Mouse (Mus musculus): Measurements from ENCODE around the gene Usp27x. TPM values are rescaled to one million over a fixed set of nuclear protein-coding genes. Genes with fewer than 3 reads are reported as not detected.
A peak's percentile ranks its signal among the peaks of the same experiment; 100 is the strongest.

Usp27x gene
- 10 to 100 TPM; 14.0 to 14.9 TPM for total RNA-seq (2021)
- long read RNA-seq, transcript Usp27x-201 (1 exons, 3,240 nt) = major isoform, 37 of 37 reads
- long read RNA-seq, partial matches to known transcripts = 0 of 37 reads
- long read RNA-seq, other reads (novel, unspliced or antisense) = 0 of 37 reads

DNA sequence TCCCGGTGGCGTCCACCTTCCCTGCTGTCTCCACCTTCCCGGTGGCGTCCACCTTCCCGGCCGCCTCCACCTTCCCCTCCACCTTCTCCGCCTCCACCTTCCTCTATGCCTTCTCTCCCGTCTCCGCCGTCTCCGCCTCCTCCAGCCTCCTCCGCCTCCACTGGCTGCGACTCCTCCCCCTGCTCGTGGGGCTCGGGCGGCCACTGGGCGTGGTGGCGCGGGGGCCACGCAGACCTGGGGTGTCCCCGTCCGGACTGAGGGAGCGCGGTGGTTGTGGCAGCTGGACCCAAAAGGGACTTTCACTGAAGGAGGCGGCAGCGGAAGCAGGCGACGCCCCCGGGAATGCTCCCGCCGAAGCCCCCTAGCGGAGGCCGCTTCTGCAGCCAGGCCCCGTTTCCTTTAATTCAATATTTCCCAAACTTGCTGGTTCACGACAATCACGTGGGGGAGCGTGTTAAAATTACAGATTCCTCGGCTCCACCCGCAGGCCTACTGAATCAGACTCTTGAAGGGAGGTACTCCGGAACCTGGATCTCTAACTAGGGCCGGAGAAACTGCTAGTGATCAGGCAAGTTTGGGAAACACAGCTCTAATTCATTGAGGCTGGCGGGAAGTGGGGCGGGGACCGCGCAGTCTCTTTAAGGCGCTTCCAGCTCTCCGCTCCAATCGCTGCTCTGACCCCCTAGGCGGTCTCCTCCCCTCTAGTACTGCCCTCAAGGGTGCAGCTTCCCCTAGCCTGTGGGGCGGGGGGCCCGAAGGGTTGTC, at the start of gene Usp27x:
TSS of gene Usp27x (minus strand) at position 115 of the 765 bp plus-strand sequence.
- peak; percentile 65 to 72 for DNase-seq (ENCODE audit: low spot score in 2 of 2)

DNA sequence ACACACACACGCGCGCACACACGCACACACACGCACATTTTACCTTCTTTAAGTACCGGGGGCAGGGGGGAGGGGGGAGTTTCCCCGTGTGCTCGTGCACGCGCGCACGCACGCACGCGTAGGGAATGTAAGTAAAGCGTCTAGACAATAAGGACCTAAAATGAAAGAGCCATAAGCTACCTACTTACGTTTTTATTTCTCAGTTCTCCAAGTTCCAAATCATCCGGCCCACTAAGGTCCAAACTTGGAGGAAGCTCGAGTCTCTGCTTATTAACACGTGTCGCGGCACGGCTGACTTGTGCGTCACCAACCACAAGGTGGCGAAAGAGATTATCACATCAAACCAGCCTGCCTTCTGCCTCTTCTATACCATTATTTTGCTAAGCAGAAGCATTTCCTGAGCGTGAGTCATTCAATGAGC, 47.1 kb upstream of the Usp27x start:
- DNase-seq (ENCODE audit: low spot score in 2 of 2) = peak; percentile 72 to 76

DNA sequence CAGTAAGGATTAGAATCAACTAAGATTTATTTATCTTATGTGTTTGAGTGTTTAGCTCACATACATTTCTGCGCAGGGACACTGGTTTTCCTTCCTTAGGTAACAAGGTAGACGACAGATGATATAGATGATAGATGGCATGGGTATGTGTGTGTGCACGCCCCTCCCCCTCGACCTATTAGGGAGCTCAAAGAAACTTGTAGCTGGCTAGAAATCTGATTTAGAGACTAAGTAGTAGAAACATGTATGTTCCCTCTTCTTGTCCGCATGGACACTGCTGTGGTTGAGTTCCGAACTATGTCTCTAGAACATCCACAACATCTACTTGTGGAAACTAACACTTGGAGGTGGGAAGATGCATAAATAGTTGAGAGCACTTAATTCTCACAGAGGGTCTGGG, 46.5 kb upstream of the Usp27x start:
- DNase-seq (ENCODE audit: low spot score in 2 of 2) = no peak

DNA sequence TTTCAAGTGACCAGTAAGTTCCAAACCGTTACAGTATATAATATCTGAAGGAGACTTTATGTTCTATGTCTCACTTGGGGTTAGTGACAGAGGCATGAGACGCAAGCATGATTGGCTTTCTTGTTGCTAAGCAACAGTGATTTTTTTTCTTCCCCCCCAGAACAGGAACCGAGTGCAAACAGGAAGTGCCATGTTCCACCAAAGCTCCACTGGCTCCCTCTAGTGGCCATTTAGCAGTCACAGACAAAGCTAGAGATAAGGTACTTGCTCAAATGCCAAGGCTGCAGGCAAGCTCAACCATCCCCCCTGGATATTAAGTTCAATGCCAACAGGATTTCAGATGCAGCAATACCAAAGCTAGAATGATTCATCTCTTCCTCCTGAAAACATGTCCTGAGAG, 45.4 kb upstream of the Usp27x start:
- DNase-seq (ENCODE audit: low spot score in 2 of 2) = peak; percentile 64 to 70

DNA sequence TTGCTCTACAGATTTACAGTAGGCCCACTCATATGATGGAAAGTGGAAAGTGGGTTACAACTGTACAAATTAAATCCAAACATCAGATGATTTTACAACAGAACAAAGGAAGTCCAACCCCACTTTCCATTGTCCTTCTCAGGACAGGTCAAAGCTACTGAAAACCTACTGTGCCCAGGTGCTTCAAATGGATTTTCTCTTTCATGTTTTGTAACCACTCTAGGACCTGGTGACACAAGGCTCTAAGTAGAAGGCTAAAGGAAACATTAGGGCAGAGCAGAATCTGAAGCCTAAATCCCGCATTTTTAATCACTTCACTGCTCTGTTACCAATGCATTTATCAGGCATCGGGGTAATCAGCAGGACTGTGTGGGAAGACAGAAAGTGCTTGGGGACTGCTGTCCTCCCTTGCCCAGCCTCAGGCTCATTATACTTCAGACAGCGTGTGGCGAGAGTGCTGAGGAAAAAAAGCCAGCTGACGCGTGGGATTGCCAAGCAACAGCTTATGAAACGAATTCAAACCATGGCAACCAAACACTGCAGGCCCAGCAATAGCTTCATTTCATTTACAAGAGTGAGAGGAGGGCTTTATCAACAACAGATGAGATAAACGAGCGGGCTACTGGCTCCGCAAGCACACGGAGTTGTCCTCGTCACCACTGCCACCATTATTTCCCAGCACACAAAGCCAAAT, 40.7 kb upstream of the Usp27x start:
- DNase-seq (ENCODE audit: low spot score in 2 of 2) = peak; percentile 65 to 69

DNA sequence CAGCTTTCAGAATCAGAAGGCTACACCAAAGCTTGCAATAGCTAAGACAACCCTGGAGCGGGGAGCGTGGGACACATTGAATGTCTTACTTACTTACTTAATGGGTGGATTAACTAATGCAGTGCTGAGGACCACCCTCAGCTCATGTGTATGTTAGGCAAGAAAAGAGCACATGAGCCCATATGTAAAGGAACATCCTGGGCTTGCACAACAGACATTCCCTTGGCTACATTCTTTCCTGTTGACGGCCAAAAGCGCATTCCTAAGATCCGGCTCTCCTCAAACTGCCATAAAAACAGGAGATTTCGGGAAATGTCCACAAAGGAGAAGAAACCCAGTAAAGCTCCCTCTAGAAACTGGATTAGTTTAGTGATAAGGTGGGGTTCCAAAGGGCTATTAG, 39.7 kb upstream of the Usp27x start:
- DNase-seq (ENCODE audit: low spot score in 2 of 2) = no peak

DNA sequence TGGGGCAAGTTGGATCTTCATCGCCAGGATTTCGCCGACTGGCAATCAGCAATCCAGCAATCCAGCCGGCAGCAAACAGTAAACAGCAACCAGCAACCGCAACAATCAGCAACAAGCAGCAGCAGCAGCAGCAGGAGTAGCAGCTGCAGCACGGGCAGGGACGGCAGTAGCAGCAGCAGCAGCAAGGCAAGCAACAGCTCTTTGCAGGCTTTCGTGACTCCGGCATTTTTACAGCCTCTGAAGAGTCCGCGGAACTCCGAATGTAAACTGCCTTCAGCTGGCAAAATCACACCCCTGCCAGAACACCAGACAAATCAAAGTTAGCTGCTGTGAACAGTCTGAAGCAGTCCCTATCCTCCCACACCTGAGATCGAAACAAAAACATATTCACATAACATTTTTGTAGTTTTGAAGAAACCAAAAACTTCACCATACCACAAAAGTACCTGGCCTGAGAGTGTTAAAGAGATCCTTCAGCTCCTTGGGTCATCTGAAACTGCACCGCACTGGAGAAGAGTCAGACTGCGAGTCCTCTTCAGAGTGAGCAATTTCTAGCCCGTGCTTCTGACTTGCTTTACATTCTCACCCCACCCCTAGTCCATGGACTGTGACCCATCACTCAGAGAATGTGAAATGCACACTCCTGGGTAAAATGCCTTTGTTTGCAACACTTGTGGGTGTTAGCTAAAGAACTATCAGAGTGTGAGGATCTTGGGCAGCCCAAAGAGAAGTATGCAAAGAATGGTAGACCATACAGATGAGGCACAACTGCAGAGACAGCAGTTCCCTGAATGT, 36.8 kb upstream of the Usp27x start:
- no peak for DNase-seq (ENCODE audit: low spot score in 2 of 2)

DNA sequence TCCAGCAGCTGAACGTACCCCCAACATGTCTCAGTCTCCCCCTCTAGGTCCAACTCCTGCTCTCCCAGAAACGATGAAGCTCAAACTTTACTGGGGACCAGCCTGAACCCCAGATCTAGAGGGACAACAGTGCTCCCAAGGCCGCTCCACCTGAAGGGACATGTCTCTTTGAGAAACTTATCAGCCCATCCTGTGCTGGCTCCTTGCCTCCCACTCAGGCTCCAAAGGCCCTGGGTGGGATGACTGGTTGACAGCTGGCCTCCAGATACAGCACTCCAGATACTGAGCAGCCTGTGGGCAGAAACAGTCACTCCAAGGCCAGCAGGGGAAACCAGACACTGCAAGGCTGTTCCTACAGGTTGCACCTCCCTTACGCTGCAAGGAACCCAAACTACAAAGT, 956 bp upstream of the Usp27x start:
- peak in 1 of 2 experiments; percentile 6 for DNase-seq (ENCODE audit: low spot score in 2 of 2)

DNA sequence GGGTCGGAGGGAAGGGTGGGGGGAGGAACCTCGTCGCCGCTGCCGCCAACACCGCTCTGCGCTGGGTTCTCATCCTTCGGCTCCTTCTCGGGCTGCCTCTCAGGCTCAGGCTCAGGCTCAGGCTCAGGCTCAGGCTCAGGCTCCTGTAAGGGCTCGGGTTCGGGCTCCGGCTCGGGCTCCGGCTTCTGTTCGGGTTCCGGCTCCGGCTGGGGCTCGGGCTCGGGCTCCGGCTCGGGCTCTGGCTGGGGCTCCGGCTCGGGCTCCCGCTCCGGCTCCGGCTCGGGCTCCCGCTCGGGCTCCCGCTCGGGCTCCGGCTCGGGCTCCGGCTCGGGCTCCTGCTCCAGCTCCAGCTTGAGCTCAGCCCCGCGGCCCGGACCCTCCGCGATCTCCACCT, 311 bp downstream of the Usp27x start:
- no peak for DNase-seq (ENCODE audit: low spot score in 2 of 2)

DNA sequence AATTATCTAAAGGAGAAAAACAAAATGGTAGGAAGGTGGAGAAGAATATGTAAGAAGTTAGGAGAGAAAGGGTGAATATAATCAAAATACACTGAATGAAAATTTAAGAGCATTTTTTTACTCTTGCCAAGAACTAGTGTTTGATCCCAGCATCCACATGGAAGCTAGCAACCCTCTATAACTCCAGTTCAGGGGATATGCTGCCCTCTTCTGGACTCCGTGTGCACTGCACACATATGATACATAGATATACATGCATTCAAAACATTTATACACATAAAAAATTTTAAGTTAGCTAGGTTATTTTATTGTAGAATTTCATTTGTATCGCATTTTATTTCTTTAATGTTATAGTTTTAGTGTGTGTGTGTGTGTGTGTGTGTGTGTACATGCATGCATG, 50.2 kb downstream of the Usp27x start:
- DNase-seq (ENCODE audit: low spot score in 2 of 2) = no peak

DNA sequence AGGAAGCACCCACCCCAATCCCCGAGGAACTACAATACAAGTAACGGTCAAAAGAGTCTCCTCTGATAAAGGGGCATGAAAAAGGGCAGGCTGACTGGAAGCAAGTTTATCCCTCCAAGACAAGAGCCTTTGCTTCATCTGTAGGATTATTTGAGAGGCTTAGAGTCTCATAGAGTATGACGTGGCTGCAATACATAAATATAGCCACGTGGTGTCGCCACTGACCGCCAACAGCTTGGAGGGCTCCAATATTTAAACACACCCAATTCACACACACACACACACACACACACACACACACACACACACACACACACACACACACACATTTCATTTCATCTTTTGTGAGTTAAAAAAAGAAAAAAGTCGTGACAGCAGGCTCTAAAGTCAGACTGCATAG, 53.3 kb downstream of the Usp27x start:
- DNase-seq (ENCODE audit: low spot score in 2 of 2) = peak; percentile 71 to 76

Other genes starting within 250 kb of the Usp27x start
- gene Clcn5, start 56.5 kb downstream of the Usp27x start, total RNA-seq (2021) = 10 to 100 TPM; 18.4 to 20.5 TPM
- under 1 TPM; 0.21 to 0.22 TPM for gene Foxp3, start 197.8 kb upstream of the Usp27x start, total RNA-seq (2021)
- 10 to 100 TPM; 13.1 to 14.1 TPM for gene Ppp1r3f, start 198.5 kb upstream of the Usp27x start, total RNA-seq (2021)
- 10 to 100 TPM; 21.3 to 23.4 TPM for gene Ccdc22, start 229.7 kb upstream of the Usp27x start, total RNA-seq (2021)
- not detected for gene Cacna1f, start 231.3 kb upstream of the Usp27x start, total RNA-seq (2021)